Mouse (Mus musculus): ENCODE data around the gene Iffo2.

DNA sequence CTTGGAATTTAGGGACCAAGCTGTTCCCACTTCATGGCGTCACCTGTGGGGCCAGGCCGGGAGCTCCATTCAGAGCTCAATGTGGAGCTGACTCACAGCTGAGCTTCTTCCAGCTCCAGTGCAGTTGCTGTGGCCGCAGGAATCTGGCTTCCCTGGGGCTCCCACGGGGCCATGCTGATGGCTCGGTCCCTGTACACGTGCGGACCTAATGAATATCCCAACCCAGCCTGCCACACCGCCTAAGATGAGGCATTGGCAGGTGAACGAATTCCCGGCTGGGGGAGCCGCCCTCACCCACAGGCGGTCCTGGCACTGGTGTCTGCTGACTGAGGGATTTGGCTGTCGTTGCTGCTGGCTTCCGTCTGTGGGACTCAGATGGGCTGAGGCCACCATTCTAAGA is 29.5 kb upstream of the Iffo2 start:
- TF ChIP-seq POLR2A (IDR thresholded peaks at IDR 0.05; ENCODE audit: control insufficient read depth, low read depth, low read length) (no peak), CTCF (IDR thresholded peaks at IDR 0.05; ENCODE audit: control insufficient read depth, insufficient read depth, insufficient replicate concordance, low read depth, low read length) (no peak)
